Comparison of ENCODE assay signal across 19 mouse cellular contexts in genomic region chr5:17969704-17970390, GRCm38 (mm10). TPM values are rescaled to one million over a fixed set of nuclear protein-coding genes. Genes with fewer than 3 reads are reported as not detected.
DNase-seq lines count a peak whose midpoint lies in the region; ATAC-seq and TF ChIP-seq lines count a peak whose summit lies in the region.
"Had no signal": no experiment of that assay in that cellular context is flagged by ENCODE, and none has a peak within 500 bp of the region (broad histone marks: within the 10 kb centered on the region; RNA-seq: fewer than 3 reads in every experiment).

No protein-coding gene starts in this region.

- H3K27ac ChIP-seq in hindbrain, postnatal 0 days: no peak overlapping the region
- no peak overlapping the region for H3K27ac ChIP-seq in hindbrain, embryonic 12.5 days
- no peak overlapping the region for H3K27ac ChIP-seq in gastrocnemius, adult 2 months
- H3K27ac ChIP-seq in embryonic facial prominence, embryonic 10.5 days (replicated peaks): no peak overlapping the region
- H3K27ac ChIP-seq: embryonic facial prominence, embryonic 12.5 days; forebrain, embryonic 13.5 days; left cerebral cortex, adult 2 months; midbrain, embryonic 12.5 days had no signal

- intact Hi-C loops in gastrocnemius, adult 2 months (cut with DNase I): no loop called here

- H3K27me3 ChIP-seq in hindbrain, postnatal 0 days (ENCODE audit: insufficient read depth, low read length): no peaks in the 10 kb centered on the region
- H3K27me3 ChIP-seq in hindbrain, embryonic 12.5 days: no peaks in the 10 kb centered on the region
- no peaks in the 10 kb centered on the region for H3K27me3 ChIP-seq in embryonic facial prominence, embryonic 10.5 days (replicated peaks; ENCODE audit: low read depth, poor library complexity, severe bottlenecking)
- H3K27me3 ChIP-seq: CH12.LX; embryonic facial prominence, embryonic 12.5 days; forebrain, embryonic 13.5 days; midbrain, embryonic 12.5 days; Patski had no signal

- TF ChIP-seq CTCF in hindbrain, postnatal 0 days (IDR thresholded peaks at IDR 0.05; ENCODE audit: low read depth): no peak
- TF ChIP-seq CTCF in gastrocnemius, adult 2 months (IDR thresholded peaks at IDR 0.05): no peak

- no peak overlapping the region for H3K4me2 ChIP-seq in hindbrain, postnatal 0 days (ENCODE audit: low read depth, low read length)
- H3K4me2 ChIP-seq in hindbrain, embryonic 12.5 days (replicated peaks): no peak overlapping the region
- H3K4me2 ChIP-seq: embryonic facial prominence, embryonic 12.5 days; forebrain, embryonic 13.5 days; midbrain, embryonic 12.5 days had no signal

- no peak overlapping the region for H3K4me3 ChIP-seq in hindbrain, postnatal 0 days (ENCODE audit: low read length)
- H3K4me3 ChIP-seq in hindbrain, embryonic 12.5 days: no peak overlapping the region
- no peak overlapping the region for H3K4me3 ChIP-seq in gastrocnemius, adult 2 months
- no peak overlapping the region for H3K4me3 ChIP-seq in embryonic facial prominence, embryonic 10.5 days
- H3K4me3 ChIP-seq: embryonic facial prominence, embryonic 12.5 days; forebrain, embryonic 13.5 days; left cerebral cortex, adult 2 months; midbrain, embryonic 12.5 days had no signal

- H3K4me1 ChIP-seq in hindbrain, postnatal 0 days (ENCODE audit: insufficient read depth, low read length): no peaks in the 10 kb centered on the region
- no peaks in the 10 kb centered on the region for H3K4me1 ChIP-seq in hindbrain, embryonic 12.5 days
- H3K4me1 ChIP-seq in embryonic facial prominence, embryonic 10.5 days: no peaks in the 10 kb centered on the region
- H3K4me1 ChIP-seq: embryonic facial prominence, embryonic 12.5 days; forebrain, embryonic 13.5 days; midbrain, embryonic 12.5 days had no signal

- H3K9me3 ChIP-seq in hindbrain, postnatal 0 days (ENCODE audit: low read length): no peaks in the 10 kb centered on the region
- H3K9me3 ChIP-seq in hindbrain, embryonic 12.5 days (replicated peaks): no peaks in the 10 kb centered on the region
- no peaks in the 10 kb centered on the region for H3K9me3 ChIP-seq in embryonic facial prominence, embryonic 10.5 days
- H3K9me3 ChIP-seq: embryonic facial prominence, embryonic 12.5 days; forebrain, embryonic 13.5 days; midbrain, embryonic 12.5 days had no signal

- peak; percentile 19 for DNase-seq in adrenal gland, postnatal 10 days
- DNase-seq in adrenal gland, adult (ENCODE audit: inconsistent age in 2 of 2, low spot score in 1 of 2): no peak
- DNase-seq in hindbrain, postnatal 0 days (ENCODE audit: low spot score): peak; percentile 9
- peak; percentile 32 for DNase-seq in c-Kit-positive CD71-positive TER-119-negative erythroid progenitor cells, embryonic 14.5 days (ENCODE audit: low read depth)
- peak; percentile 33 for DNase-seq in lung, postnatal 10 days
- no peak for DNase-seq in gastrocnemius, adult 2 months
- DNase-seq in embryonic facial prominence, embryonic 10.5 days (ENCODE audit: low spot score): no peak
- DNase-seq: gastrocnemius, postnatal 10 days; heart, postnatal 10 days; kidney, adult 9 months; thymus, postnatal 14 days had no signal

- no peak for ATAC-seq in hindbrain, postnatal 0 days
- ATAC-seq in hindbrain, embryonic 12.5 days (ENCODE audit: low FRiP score): no peak
- ATAC-seq: forebrain, embryonic 13.5 days; Patski had no signal

- WGBS in hindbrain, postnatal 0 days: 76% methylated on average over 13 of the region's 13 CpGs
- WGBS in hindbrain, embryonic 12.5 days: 85% methylated on average over 13 of the region's 13 CpGs
- WGBS in embryonic facial prominence, embryonic 10.5 days: 85% methylated on average over 13 of the region's 13 CpGs

- H3K36me3 ChIP-seq in hindbrain, postnatal 0 days (ENCODE audit: insufficient read depth, low read length): no peaks in the 10 kb centered on the region
- H3K36me3 ChIP-seq in hindbrain, embryonic 12.5 days: no peaks in the 10 kb centered on the region
- no peaks in the 10 kb centered on the region for H3K36me3 ChIP-seq in embryonic facial prominence, embryonic 10.5 days (replicated peaks)
- H3K36me3 ChIP-seq: embryonic facial prominence, embryonic 12.5 days; midbrain, embryonic 12.5 days had no signal

- H3K9ac ChIP-seq in hindbrain, postnatal 0 days (replicated peaks; ENCODE audit: low read length): no peak overlapping the region
- no peak overlapping the region for H3K9ac ChIP-seq in hindbrain, embryonic 12.5 days
- H3K9ac ChIP-seq: embryonic facial prominence, embryonic 12.5 days; forebrain, embryonic 13.5 days; midbrain, embryonic 12.5 days had no signal

RNA-seq across cellular contexts. Expression of gene Gnat3, which starts 7.5 kb away (rescaled TPM):
- total RNA-seq in adrenal gland, postnatal 10 days (2021): under 1 TPM; 0.27 to 0.36 TPM
- not detected in 2 replicates for total RNA-seq in hindbrain, postnatal 0 days (2014; rRNA removed)
- not detected in 2 replicates for polyA plus RNA-seq in hindbrain, postnatal 0 days (2015; fragmentation: Nextera tagmentation; extraction: Ambion mirVana)
- polyA plus RNA-seq in hindbrain, embryonic 12.5 days (2016; fragmentation: Nextera tagmentation; extraction: Ambion mirVana): 0.78 and 1.4 TPM in 2 replicates
- under 1 TPM in 1 of 2 experiments, not detected in 1; 0.17 TPM for total RNA-seq in gastrocnemius, adult 2 months (2021)
- 0.67 and 1.2 TPM in 2 replicates for polyA plus RNA-seq in embryonic facial prominence, embryonic 10.5 days (2016; fragmentation: Nextera tagmentation; extraction: Ambion mirVana)
- total RNA-seq: left cerebral cortex, adult 2 months had no signal
- polyA plus RNA-seq: forebrain, embryonic 13.5 days; limb, embryonic 14.5 days; Patski had no signal

Comparison
In these comparisons a context has a peak if more than half of its experiments do, and no peak if none do; other contexts are left out.
1. DNase-seq: peak in adrenal gland, postnatal 10 days (single experiment), hindbrain, postnatal 0 days (single experiment), c-Kit-positive CD71-positive TER-119-negative erythroid progenitor cells, embryonic 14.5 days (single experiment) and lung, postnatal 10 days (single experiment); none in adrenal gland, adult (0 of 2), gastrocnemius, adult 2 months (single experiment) and embryonic facial prominence, embryonic 10.5 days (single experiment).